Mouse (Mus musculus): ENCODE results near the gene Morc4. TPM values are rescaled to one million over a fixed set of nuclear protein-coding genes. Genes with fewer than 3 reads are reported as not detected.
A peak's percentile ranks its signal among the peaks of the same experiment; 100 is the strongest.

Morc4 gene
- 4.5 and 5.8 TPM in 2 replicates for polyA plus RNA-seq (2012; rRNA removed)

GRCm38 (mm10) chrX:139870938-139871791 is at the start of gene Morc4:
Morc4 (minus strand) TSS chrX:139871677.
- TF ChIP-seq POLR2A (IDR thresholded peaks at IDR 0.05; ENCODE audit: borderline replicate concordance, extremely low read depth, insufficient read depth, insufficient read length, poor library complexity, severe bottlenecking): 0 out of 2 replicates have a peak, but pooled peaks have one; percentile 25
- no peak for TF ChIP-seq CTCF (IDR thresholded peaks at IDR 0.05; ENCODE audit: borderline replicate concordance, extremely low read depth, insufficient read depth, insufficient read length)
- peak; percentile 84 for DNase-seq (ENCODE audit: low read depth)

GRCm38 (mm10) chrX:139920572-139920971 is 49.1 kb upstream of the Morc4 start:
- no peak for DNase-seq (ENCODE audit: low read depth)
- no peak for TF ChIP-seq CTCF (IDR thresholded peaks at IDR 0.05; ENCODE audit: borderline replicate concordance, extremely low read depth, insufficient read depth, insufficient read length)
- TF ChIP-seq POLR2A (IDR thresholded peaks at IDR 0.05; ENCODE audit: borderline replicate concordance, extremely low read depth, insufficient read depth, insufficient read length, poor library complexity, severe bottlenecking): no peak

DNA sequence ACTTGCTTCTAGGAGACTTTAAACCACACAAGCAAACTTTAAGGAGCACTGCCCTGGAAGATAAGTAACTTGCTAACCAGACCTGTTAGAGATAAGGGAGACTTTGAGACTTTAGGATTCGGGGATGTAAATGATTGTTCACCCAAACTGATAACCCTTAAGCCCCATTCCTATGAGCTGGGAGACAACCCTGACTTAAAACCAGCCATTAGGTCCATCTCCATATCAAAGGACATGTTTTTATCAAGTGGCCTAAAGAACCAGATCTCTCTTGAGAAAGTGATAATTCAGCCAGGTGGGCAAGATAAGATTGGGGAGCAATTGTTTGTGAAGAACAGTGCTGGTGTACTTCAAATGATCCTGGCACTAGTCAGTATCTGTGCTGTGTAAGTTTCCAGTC is 19.9 kb upstream of the Morc4 start:
- TF ChIP-seq POLR2A (IDR thresholded peaks at IDR 0.05; ENCODE audit: borderline replicate concordance, extremely low read depth, insufficient read depth, insufficient read length, poor library complexity, severe bottlenecking) (no peak), CTCF (IDR thresholded peaks at IDR 0.05; ENCODE audit: borderline replicate concordance, extremely low read depth, insufficient read depth, insufficient read length) (no peak)
- no peak for DNase-seq (ENCODE audit: low read depth)

DNA sequence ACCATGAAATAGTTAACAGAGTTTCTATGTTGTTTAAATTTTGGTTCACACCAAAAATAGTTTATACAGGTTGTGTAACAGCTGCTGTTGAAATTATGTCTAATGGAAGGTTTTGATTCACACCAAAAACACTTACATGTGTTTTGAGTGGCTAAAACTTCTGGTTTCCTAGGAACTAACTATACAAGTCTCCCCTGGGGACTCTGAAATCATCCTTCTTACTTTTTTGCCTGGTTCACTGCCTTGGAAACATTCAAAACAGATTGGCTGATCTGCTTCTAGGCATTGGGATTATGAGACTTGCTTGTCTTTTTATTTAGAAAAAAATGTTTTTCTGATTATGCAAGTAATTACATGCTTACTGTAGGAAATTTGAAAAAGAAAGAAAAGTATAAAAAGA is 11.7 kb upstream of the Morc4 start:
- DNase-seq (ENCODE audit: low read depth): no peak

GRCm38 (mm10) chrX:139877936-139878335 is 6.5 kb upstream of the Morc4 start:
- peak; percentile 39 for DNase-seq (ENCODE audit: low read depth)
- TF ChIP-seq CTCF (IDR thresholded peaks at IDR 0.05; ENCODE audit: borderline replicate concordance, extremely low read depth, insufficient read depth, insufficient read length) (no peak), POLR2A (IDR thresholded peaks at IDR 0.05; ENCODE audit: borderline replicate concordance, extremely low read depth, insufficient read depth, insufficient read length, poor library complexity, severe bottlenecking) (no peak)

More for the DNA sequence above, 11.7 kb upstream of the Morc4 start:
- TF ChIP-seq CTCF (IDR thresholded peaks at IDR 0.05; ENCODE audit: borderline replicate concordance, extremely low read depth, insufficient read depth, insufficient read length): no peak
- TF ChIP-seq POLR2A (IDR thresholded peaks at IDR 0.05; ENCODE audit: borderline replicate concordance, extremely low read depth, insufficient read depth, insufficient read length, poor library complexity, severe bottlenecking): no peak

GRCm38 (mm10) chrX:139877105-139877504 is 5.6 kb upstream of the Morc4 start:
- TF ChIP-seq CTCF (IDR thresholded peaks at IDR 0.05; ENCODE audit: borderline replicate concordance, extremely low read depth, insufficient read depth, insufficient read length): no peak
- no peak for TF ChIP-seq POLR2A (IDR thresholded peaks at IDR 0.05; ENCODE audit: borderline replicate concordance, extremely low read depth, insufficient read depth, insufficient read length, poor library complexity, severe bottlenecking)
- no peak for DNase-seq (ENCODE audit: low read depth)

DNA sequence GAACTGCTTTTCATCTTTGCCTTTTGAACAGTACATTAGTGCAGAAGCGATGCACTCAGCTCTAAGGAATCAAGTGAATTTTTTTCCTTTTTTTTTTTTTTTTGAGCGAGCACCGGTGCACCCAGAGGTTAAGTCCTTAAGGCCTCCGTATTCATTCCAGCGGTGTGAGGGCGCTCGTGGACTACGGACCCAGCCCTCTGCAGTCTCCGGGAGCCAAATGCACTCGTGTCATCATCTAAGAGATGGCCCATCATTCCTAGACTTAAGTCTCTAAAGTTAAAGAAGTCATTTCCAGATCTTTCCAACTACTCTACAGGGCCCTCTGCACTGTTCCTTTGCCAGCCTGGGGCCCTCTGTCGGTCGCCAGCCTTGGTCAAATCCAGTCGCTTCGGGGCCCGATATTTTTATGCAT is 1.2 kb downstream of the Morc4 start:
- TF ChIP-seq POLR2A (IDR thresholded peaks at IDR 0.05; ENCODE audit: borderline replicate concordance, extremely low read depth, insufficient read depth, insufficient read length, poor library complexity, severe bottlenecking): no peak
- TF ChIP-seq CTCF (IDR thresholded peaks at IDR 0.05; ENCODE audit: borderline replicate concordance, extremely low read depth, insufficient read depth, insufficient read length): no peak
- peak; percentile 61 for DNase-seq (ENCODE audit: low read depth)

GRCm38 (mm10) chrX:139859402-139859801 is 12.1 kb downstream of the Morc4 start:
- TF ChIP-seq CTCF (IDR thresholded peaks at IDR 0.05; ENCODE audit: borderline replicate concordance, extremely low read depth, insufficient read depth, insufficient read length): no peak
- DNase-seq (ENCODE audit: low read depth): no peak

GRCm38 (mm10) chrX:139854795-139855194 is 16.7 kb downstream of the Morc4 start:
- TF ChIP-seq CTCF (IDR thresholded peaks at IDR 0.05; ENCODE audit: borderline replicate concordance, extremely low read depth, insufficient read depth, insufficient read length) (no peak), POLR2A (IDR thresholded peaks at IDR 0.05; ENCODE audit: borderline replicate concordance, extremely low read depth, insufficient read depth, insufficient read length, poor library complexity, severe bottlenecking) (no peak)
- DNase-seq (ENCODE audit: low read depth): no peak

DNA sequence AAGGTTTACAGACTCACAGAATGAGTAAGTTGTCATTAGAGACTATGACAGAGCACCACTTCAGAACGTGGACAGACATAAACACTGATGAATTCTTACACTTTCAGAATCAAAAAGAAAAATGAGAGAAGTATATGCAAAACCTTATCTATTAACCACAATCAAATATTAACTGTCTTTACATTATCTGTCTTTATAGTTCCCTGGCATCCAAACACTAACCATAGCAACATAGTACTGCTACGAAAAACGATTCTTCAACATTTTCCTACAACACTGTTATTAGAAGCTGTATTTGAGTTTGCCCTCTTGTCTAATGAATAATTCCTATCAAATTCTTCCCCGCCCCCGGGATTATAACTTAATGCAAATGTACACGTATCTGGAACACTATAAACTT is 30.4 kb downstream of the Morc4 start:
- TF ChIP-seq POLR2A (IDR thresholded peaks at IDR 0.05; ENCODE audit: borderline replicate concordance, extremely low read depth, insufficient read depth, insufficient read length, poor library complexity, severe bottlenecking) (no peak), CTCF (IDR thresholded peaks at IDR 0.05; ENCODE audit: borderline replicate concordance, extremely low read depth, insufficient read depth, insufficient read length) (no peak)
- DNase-seq (ENCODE audit: low read depth): peak; percentile 8

DNA sequence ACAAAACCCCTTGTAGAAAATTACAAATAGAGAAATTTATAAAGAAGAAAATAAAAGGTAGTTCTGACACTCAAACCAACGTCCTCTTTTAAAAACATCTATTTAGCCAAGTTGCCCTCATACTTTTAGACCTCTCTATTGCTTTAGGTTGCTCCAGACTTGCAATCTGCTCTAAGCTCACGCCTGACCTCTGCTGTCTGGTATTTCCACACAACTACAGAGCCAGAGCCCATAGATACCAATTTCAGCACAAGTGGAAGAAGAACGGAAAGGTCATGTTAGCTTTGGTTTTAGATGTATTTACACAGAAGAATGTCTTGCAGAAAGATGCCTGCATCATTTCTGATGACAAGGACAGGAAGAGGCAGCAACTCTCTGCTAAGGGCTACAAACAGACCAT is 32.4 kb downstream of the Morc4 start:
- DNase-seq (ENCODE audit: low read depth): peak; percentile 23
- TF ChIP-seq POLR2A (IDR thresholded peaks at IDR 0.05; ENCODE audit: borderline replicate concordance, extremely low read depth, insufficient read depth, insufficient read length, poor library complexity, severe bottlenecking) (no peak), CTCF (IDR thresholded peaks at IDR 0.05; ENCODE audit: borderline replicate concordance, extremely low read depth, insufficient read depth, insufficient read length) (peak; percentile 19; the same call in 1 of the 2 replicates)

- peak; percentile 72; the same call in 1 of the 2 replicates for TF ChIP-seq CTCF (IDR thresholded peaks at IDR 0.05; ENCODE audit: borderline replicate concordance, extremely low read depth, insufficient read depth, insufficient read length)
- TF ChIP-seq POLR2A (IDR thresholded peaks at IDR 0.05; ENCODE audit: borderline replicate concordance, extremely low read depth, insufficient read depth, insufficient read length, poor library complexity, severe bottlenecking): no peak
- DNase-seq (ENCODE audit: low read depth): peak; percentile 65
These were observed 39.0 kb downstream of the Morc4 start for GRCm38 (mm10) chrX:139832464-139832863.
